Mouse (Mus musculus) lung, embryonic 14.5 days (tissue): ENCODE results near the gene Gm49395. TPM values are rescaled to one million over a fixed set of nuclear protein-coding genes. Genes with fewer than 3 reads are reported as not detected.

Experiments
- ATAC-seq: fragments of 200-750 bp; cut with Nextera tagmentation; 2 replicates; pipeline ENCODE4 v1.8.0; 2017; ENCODE audit warnings: mild to moderate bottlenecking, moderate TSS enrichment, moderate library complexity; ENCODE audit not compliant: insufficient read depth
- DNase-seq: peaks from one replicate; pipeline ENCODE4 v3.0.0-alpha.2; 2015
- H3K27ac ChIP-seq: fragments of 300-500 bp; sonication (generic); 2 replicates; pipeline ENCODE4 v1.5.1; 2014; ENCODE audit warnings: low read depth, mild to moderate bottlenecking, moderate library complexity
- H3K27me3 ChIP-seq: fragments of 300-500 bp; sonication (generic); 2 replicates; pipeline ENCODE4 v1.6.1; 2014; ENCODE audit warnings: low read length, control low read depth; ENCODE audit not compliant: insufficient read depth
- H3K36me3 ChIP-seq: fragments of 300-500 bp; sonication (generic); 2 replicates; pipeline ENCODE4 v1.6.1; 2014; ENCODE audit warnings: control low read depth; ENCODE audit not compliant: insufficient read depth
- H3K4me1 ChIP-seq: fragments of 300-500 bp; sonication (generic); 2 replicates; pipeline ENCODE4 v1.6.1; 2014; ENCODE audit warnings: antibody characterized with exemption, control low read depth; ENCODE audit not compliant: insufficient read depth
- H3K4me2 ChIP-seq: fragments of 300-500 bp; sonication (generic); 2 replicates; pipeline ENCODE4 v1.6.1; 2014; ENCODE audit warnings: mild to moderate bottlenecking
- H3K4me3 ChIP-seq: fragments of 300-500 bp; sonication (generic); 2 replicates; pipeline ENCODE4 v1.5.1; 2014; ENCODE audit warnings: low read depth, low read length
- H3K9ac ChIP-seq: fragments of 300-500 bp; sonication (generic); 2 replicates; pipeline ENCODE4 v1.6.1; 2014
- H3K9me3 ChIP-seq: fragments of 300-500 bp; sonication (generic); 2 replicates; pipeline ENCODE4 v1.6.1; 2016; ENCODE audit warnings: low read depth, low read length, control low read depth
- CTCF ChIP-seq: IDR thresholded peaks from 2 replicates; pipeline ENCODE4 v1.5.1; 2016; ENCODE audit warnings: antibody characterized with exemption, low read depth
- WGBS: fragments of 180-500 bp; shearing (Covaris S2); extraction: QIAGEN DNeasy Blood & Tissue Kit; methylation state at CpG from one replicate; pipeline ENCODE4 v1.1.7; 2014; 5-methylcytosine and 5-hydroxymethylcytosine counted together
- polyA plus RNA-seq: library from polyadenylated mRNA; unstranded; fragments of >200 nt; fragmentation: Nextera tagmentation; extraction: Ambion mirVana; gene quantifications from 2 replicates; pipeline ENCODE4 v1.2.1, GENCODE M21; 2014

Gm49395 gene
- polyA plus RNA-seq, 1 experiment from 2014 or later, result 8.3 TPM

DNA sequence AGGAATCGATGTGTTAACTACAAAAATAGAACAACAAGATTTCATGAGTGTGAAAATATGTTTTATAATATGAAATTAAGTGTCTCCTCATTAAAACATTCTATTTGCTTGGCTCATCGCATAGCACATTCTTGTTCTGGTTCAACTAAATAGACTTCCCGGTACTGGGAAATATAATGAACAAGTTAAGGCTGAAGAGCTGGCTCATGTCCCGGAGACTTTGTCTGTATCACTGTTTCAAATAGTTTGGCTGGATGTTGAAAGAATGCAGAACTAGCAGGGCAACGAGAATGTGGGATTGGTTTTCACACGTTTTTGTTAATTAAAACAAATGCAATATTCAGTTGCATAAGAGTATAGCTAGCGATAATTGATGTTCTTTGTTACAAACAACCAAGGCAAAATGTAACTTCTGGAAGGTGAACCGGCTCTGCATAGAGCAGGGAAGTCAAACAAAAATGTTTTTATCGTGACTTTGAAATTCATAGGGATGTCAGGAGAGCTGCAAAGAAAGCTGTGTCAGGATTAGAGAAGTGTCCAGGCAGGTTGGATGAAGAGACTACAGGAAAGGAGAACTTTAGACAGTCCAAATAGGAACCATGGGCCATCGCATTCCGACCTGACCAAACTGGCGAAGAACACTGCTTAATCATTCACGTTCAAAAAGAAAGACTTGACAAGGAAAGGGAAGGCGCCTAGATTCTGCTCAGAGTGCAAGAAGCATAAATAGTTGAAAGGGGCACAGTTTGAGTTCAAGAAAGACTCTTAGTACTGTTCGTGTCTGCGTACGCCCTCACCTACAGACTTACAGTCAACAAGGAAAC is 70.3 kb downstream of the Gm49395 start:
- H3K4me3 ChIP-seq, result no peak overlapping the region
- no peak overlapping the region for H3K9ac ChIP-seq
- no peaks in the 10 kb centered on the region for H3K36me3 ChIP-seq
- WGBS, result 63% methylated on average over 17 of the region's 17 CpGs
- DNase-seq (peak; percentile 80), ATAC-seq (peak; percentile 55)
- H3K27me3 ChIP-seq, result no peaks in the 10 kb centered on the region
- TF ChIP-seq CTCF, result no peak
- no peaks in the 10 kb centered on the region for H3K4me1 ChIP-seq
- no peaks in the 10 kb centered on the region for H3K9me3 ChIP-seq
- peak overlapping the region; percentile 59 for H3K27ac ChIP-seq
- no peak overlapping the region for H3K4me2 ChIP-seq

DNA sequence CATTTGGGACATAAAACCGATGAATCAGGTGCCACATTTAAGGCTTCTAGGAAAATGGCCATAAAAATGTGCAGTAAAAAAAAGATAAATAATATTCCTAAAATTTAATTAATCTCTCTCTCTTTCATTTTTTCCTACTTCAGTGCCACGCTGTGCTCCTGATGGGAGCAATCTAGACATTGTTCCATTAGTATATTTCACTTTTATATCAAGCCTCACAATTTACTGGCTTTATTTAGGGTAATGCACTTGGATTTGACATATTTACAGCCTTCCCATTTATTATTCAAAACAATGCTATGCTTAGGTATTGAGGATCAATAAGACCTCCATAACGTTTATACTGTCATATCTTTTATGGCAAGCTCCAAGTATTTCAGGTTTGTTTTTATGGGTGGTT is 76.3 kb downstream of the Gm49395 start:
- no peaks in the 10 kb centered on the region for H3K4me1 ChIP-seq
- no peak for TF ChIP-seq CTCF
- H3K4me3 ChIP-seq, result no peak overlapping the region
- no peak overlapping the region for H3K27ac ChIP-seq
- ATAC-seq, result no peak
- H3K9ac ChIP-seq, result no peak overlapping the region
- H3K9me3 ChIP-seq, result no peaks in the 10 kb centered on the region
- H3K27me3 ChIP-seq, result no peaks in the 10 kb centered on the region
- 78% methylated on average over 3 of the region's 3 CpGs for WGBS
- no peaks in the 10 kb centered on the region for H3K36me3 ChIP-seq
- no peak overlapping the region for H3K4me2 ChIP-seq
- DNase-seq, result no peak

DNA sequence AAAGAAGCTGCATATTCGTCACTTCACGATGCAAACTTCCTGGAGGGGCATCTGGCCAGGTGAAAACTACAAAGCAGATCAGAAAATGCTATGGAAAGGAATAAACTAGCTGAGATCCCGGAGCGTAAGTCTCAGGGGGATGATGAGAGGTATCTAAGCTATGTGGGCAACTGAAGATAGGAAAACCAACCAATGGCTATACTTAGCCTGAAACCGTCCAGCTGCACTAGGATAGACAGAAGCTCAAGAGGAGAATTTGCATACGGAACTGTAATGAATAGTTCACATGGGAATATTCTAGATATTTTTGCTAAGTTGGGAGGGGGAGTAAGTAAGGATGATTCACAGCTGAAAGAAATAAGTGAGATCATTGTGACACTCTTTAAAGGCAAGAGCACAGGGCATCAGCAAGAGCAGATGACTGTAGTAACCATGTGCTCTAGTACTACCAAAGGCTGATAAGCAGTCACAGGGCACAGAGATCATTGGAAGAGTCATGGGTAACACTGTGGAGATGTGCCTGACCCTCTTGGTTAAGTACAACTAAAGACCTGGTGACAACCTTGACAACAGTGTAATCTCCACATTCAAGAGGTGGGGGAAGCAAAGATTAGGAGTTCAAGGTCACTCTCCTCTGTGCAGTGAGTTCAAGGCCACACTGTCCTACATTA is 79.5 kb downstream of the Gm49395 start:
- 75% methylated on average over 6 of the region's 6 CpGs for WGBS

DNA sequence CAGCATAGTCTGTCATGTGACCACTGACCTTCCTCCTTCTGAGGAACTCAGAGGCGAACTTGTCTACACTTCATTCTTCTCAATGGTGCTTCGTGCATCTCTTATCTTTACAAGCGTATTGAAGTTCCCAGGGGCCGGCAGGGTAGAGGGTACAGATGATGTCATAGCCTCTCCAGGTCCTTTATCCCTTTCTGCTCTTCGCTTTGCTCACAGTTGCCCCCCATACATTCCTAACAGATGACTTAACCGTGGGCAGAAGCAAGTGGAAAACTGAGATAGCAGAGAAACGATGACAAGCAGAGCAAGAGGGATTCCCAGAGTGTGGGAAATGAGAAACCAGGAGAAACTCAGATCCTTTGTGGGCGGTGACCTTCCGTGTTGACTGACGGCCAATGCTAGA is 80.3 kb downstream of the Gm49395 start:
- H3K27ac ChIP-seq, result no peak overlapping the region
- 38% methylated on average over 10 of the region's 10 CpGs for WGBS
- TF ChIP-seq CTCF, result no peak
- H3K27me3 ChIP-seq, result no peaks in the 10 kb centered on the region
- no peaks in the 10 kb centered on the region for H3K36me3 ChIP-seq
- H3K4me2 ChIP-seq, result no peak overlapping the region
- DNase-seq, result no peak
- H3K4me1 ChIP-seq, result no peaks in the 10 kb centered on the region
- peak; percentile 71; the same call in 1 of the 2 replicates for ATAC-seq
- H3K4me3 ChIP-seq, result no peak overlapping the region
- H3K9me3 ChIP-seq, result no peaks in the 10 kb centered on the region
- H3K9ac ChIP-seq, result no peak overlapping the region

More for the DNA sequence above, 79.5 kb downstream of the Gm49395 start:
- Histone ChIP-seq H3K27ac (no peak overlapping the region), H3K36me3 (no peaks in the 10 kb centered on the region), H3K4me2 (no peak overlapping the region), H3K4me3 (no peak overlapping the region), H3K9me3 (no peaks in the 10 kb centered on the region), H3K4me1 (no peaks in the 10 kb centered on the region), H3K27me3 (no peaks in the 10 kb centered on the region), H3K9ac (no peak overlapping the region)
- DNase-seq (no peak), ATAC-seq (no peak)
- no peak for TF ChIP-seq CTCF

DNA sequence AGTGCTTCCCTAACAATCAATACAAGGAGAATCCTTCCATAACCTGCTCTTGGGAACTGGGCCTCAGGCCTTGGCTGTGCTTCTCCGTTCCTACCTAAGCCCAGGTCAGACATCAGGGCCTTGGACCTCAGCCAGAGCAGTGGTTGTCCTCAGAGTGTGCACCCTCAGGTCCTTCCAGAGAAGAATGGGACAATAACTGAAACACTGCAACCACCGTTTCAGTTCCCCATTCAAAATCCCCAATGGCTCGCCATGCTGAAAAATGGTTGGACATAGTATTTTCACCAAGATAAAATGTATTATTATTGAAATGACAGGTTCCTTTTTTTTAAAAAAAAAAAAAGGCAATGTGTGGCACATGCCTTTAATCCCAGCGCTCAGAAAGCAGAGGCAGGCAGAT is 81.0 kb downstream of the Gm49395 start:
- Histone ChIP-seq H3K27me3 (no peaks in the 10 kb centered on the region), H3K27ac (no peak overlapping the region), H3K9ac (no peak overlapping the region), H3K4me3 (no peak overlapping the region), H3K4me2 (no peak overlapping the region), H3K4me1 (no peaks in the 10 kb centered on the region), H3K9me3 (no peaks in the 10 kb centered on the region), H3K36me3 (no peaks in the 10 kb centered on the region)
- DNase-seq (no peak), ATAC-seq (no peak)
- WGBS, result 94% methylated on average over 4 of the region's 4 CpGs
- TF ChIP-seq CTCF, result no peak

DNA sequence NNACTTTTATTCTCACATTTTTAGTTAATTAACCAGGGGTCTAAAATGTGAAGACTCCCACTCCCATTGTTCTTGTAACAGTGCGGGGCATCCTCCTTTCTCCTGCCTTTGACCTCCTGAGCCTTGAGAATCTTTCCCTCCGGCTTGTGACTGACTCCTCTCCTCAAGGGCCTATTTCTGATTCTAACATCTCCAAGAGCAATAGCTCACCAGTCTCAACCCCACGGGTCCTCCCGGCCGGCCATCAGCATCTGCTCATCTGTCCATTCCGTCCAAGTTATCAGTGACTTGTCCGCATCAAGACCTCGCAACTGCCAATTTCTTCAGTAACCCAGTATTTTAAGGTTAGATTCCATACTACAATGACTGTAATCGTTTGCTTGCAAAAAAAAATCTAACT is 84.2 kb downstream of the Gm49395 start:
- H3K27ac ChIP-seq, result no peak overlapping the region
- no peaks in the 10 kb centered on the region for H3K36me3 ChIP-seq
- no peak for DNase-seq
- 87% methylated on average over 9 of the region's 9 CpGs for WGBS
- no peak overlapping the region for H3K4me2 ChIP-seq
- peaks cover 4% of the 10 kb centered on the region; the same call in 1 of the 2 replicates for H3K4me1 ChIP-seq
- ATAC-seq, result no peak
- H3K4me3 ChIP-seq, result no peak overlapping the region
- TF ChIP-seq CTCF, result no peak
- no peak overlapping the region for H3K9ac ChIP-seq
- no peaks in the 10 kb centered on the region for H3K27me3 ChIP-seq
- H3K9me3 ChIP-seq, result no peaks in the 10 kb centered on the region

DNA sequence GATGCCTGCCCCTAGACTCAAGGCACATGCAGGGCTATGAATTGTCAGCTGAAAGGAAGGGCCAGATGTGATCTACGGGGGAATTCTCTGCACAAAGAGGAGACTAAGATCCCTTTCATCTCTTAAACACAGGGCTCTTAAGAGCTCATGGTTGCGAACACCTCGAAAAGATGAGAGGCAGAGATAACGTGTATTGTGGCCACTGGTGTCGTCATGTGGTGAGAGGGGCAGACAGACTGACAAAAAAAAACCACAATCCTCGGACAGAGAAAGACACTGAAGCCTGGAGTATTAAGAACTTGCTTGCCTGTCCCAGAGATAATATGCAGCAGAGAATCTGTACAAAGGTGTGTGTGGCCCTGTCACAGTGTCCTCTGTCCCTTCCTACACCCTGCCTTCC is 90.2 kb downstream of the Gm49395 start:
- Histone ChIP-seq H3K36me3 (peaks cover 7% of the 10 kb centered on the region; the same call in 1 of the 2 replicates), H3K4me1 (peaks cover 4% of the 10 kb centered on the region; the same call in 1 of the 2 replicates), H3K9me3 (no peaks in the 10 kb centered on the region), H3K27ac (no peak overlapping the region), H3K4me3 (no peak overlapping the region), H3K27me3 (no peaks in the 10 kb centered on the region), H3K4me2 (no peak overlapping the region), H3K9ac (no peak overlapping the region)
- no peak for DNase-seq
- ATAC-seq, result no peak
- TF ChIP-seq CTCF, result no peak
- 55% methylated on average over 6 of the region's 6 CpGs for WGBS
